Mouse (Mus musculus): ENCODE data around the gene 4921536K21Rik.

- TF ChIP-seq CTCF (IDR thresholded peaks at IDR 0.05; ENCODE audit: control insufficient read depth, insufficient read depth, low read length) = no peak
- no peak for TF ChIP-seq POLR2A (IDR thresholded peaks at IDR 0.05; ENCODE audit: borderline replicate concordance, control insufficient read depth, low read depth, low read length)
Observed at GRCm38 (mm10) chr11:3854156-3854555, 40.7 kb downstream of the 4921536K21Rik start.
